Mouse (Mus musculus) neural tube, embryonic 10.5 days (tissue): Measurements from ENCODE around the gene Ptgds.

Source experiments
- DNase-seq: peaks from one replicate; pipeline ENCODE4 v3.0.0-alpha.2; 2017; ENCODE audit warnings: low spot score; ENCODE audit errors: extremely low spot score

Gene Ptgds

GRCm38 (mm10) chr2:25469969-25470368 lies at the start of gene Ptgds:
Gene Ptgds (minus strand): TSS chr2:25470046.
- no peak for DNase-seq

GRCm38 (mm10) chr2:25509912-25510311 lies 40.1 kb upstream of the Ptgds start:
- no peak for DNase-seq

- DNase-seq = no peak
Measured at GRCm38 (mm10) chr2:25506964-25507363, 37.1 kb upstream of the Ptgds start.

- no peak for DNase-seq
Measured at GRCm38 (mm10) chr2:25505860-25506259, 36.0 kb upstream of the Ptgds start.

GRCm38 (mm10) chr2:25505000-25505399 lies 35.2 kb upstream of the Ptgds start:
- DNase-seq = no peak

GRCm38 (mm10) chr2:25504538-25504937 lies 34.7 kb upstream of the Ptgds start:
- DNase-seq = no peak

- no peak for DNase-seq
Measured at GRCm38 (mm10) chr2:25502726-25503125, 32.9 kb upstream of the Ptgds start.

- no peak for DNase-seq
Measured at GRCm38 (mm10) chr2:25501593-25502486, 32.0 kb upstream of the Ptgds start, which contains the start of gene C8g. Gene C8g (minus strand): TSS chr2:25501719.

GRCm38 (mm10) chr2:25500576-25501405 lies 30.9 kb upstream of the Ptgds start, which contains the start of gene Fbxw5:
Gene Fbxw5 (plus strand): TSS chr2:25500750.
- DNase-seq = peak; percentile 91

- no peak for DNase-seq
Measured at GRCm38 (mm10) chr2:25500071-25500575, 30.3 kb upstream of the Ptgds start.

- DNase-seq = no peak
Measured at GRCm38 (mm10) chr2:25498622-25499478, 29.0 kb upstream of the Ptgds start.

- no peak for DNase-seq
Measured at GRCm38 (mm10) chr2:25497846-25498575, 28.2 kb upstream of the Ptgds start.

- no peak for DNase-seq
Measured at GRCm38 (mm10) chr2:25496462-25496861, 26.6 kb upstream of the Ptgds start.

- DNase-seq = no peak
Measured at GRCm38 (mm10) chr2:25493476-25493961, 23.7 kb upstream of the Ptgds start, which contains the start of gene Lcn12. Gene Lcn12 (minus strand): TSS chr2:25493911.

- no peak for DNase-seq
Measured at GRCm38 (mm10) chr2:25492988-25493387, 23.1 kb upstream of the Ptgds start.

- no peak for DNase-seq
Measured at GRCm38 (mm10) chr2:25488671-25489068, 18.8 kb upstream of the Ptgds start.

GRCm38 (mm10) chr2:25487965-25488670 lies 18.3 kb upstream of the Ptgds start:
- DNase-seq = no peak

- no peak for DNase-seq
Measured at GRCm38 (mm10) chr2:25484901-25485647, 15.2 kb upstream of the Ptgds start.

GRCm38 (mm10) chr2:25482969-25483368 lies 13.1 kb upstream of the Ptgds start:
- DNase-seq = peak; percentile 23
